Mouse (Mus musculus) kidney, adult 2 months (tissue): ENCODE measurements around the gene Foxp3. TPM values are rescaled to one million over a fixed set of nuclear protein-coding genes. Genes with fewer than 3 reads are reported as not detected.
A peak's percentile ranks its signal among the peaks of the same experiment; 100 is the strongest.

Experiments used
- DNase-seq: peaks from one replicate; pipeline ENCODE4 v3.0.0; 2021
- H3K27ac ChIP-seq: fragments of 200-500 bp; 2 replicates; pipeline ENCODE4 v1.5.1; 2012; ENCODE audit warnings: low read depth, low read length, control low read depth, inconsistent platforms; ENCODE audit not compliant: insufficient read depth
- H3K27me3 ChIP-seq: fragments of 200-500 bp; replicated peaks from 2 replicates; pipeline ENCODE4 v1.6.1; 2012; ENCODE audit warnings: mild to moderate bottlenecking, moderate library complexity, low read length, inconsistent platforms; ENCODE audit not compliant: control insufficient read depth, insufficient read depth
- H3K36me3 ChIP-seq: fragments of 200-500 bp; 2 replicates; pipeline ENCODE4 v1.6.1; 2012; ENCODE audit warnings: mild to moderate bottlenecking, moderate library complexity, low read length, inconsistent platforms; ENCODE audit not compliant: control insufficient read depth, insufficient read depth
- H3K4me1 ChIP-seq: fragments of 200-500 bp; 2 replicates; pipeline ENCODE4 v1.6.1; 2011; ENCODE audit warnings: low read length; ENCODE audit not compliant: control insufficient read depth, insufficient read depth
- H3K4me3 ChIP-seq: fragments of 200-500 bp; 2 replicates; pipeline ENCODE4 v1.5.1; 2011; ENCODE audit warnings: mild to moderate bottlenecking, low read depth, low read length, control low read depth; ENCODE audit not compliant: insufficient read depth
- CTCF ChIP-seq: fragments of 200-500 bp; conservative IDR thresholded peaks from 2 replicates; pipeline ENCODE4 v1.5.1; 2011; ENCODE audit warnings: low read depth, mild to moderate bottlenecking, control low read depth, low read length, moderate library complexity, mixed read lengths; ENCODE audit not compliant: insufficient read depth, insufficient read length
- POLR2A ChIP-seq: fragments of 200-500 bp; IDR thresholded peaks from one replicate; pipeline ENCODE4 v1.6.1; 2011; ENCODE audit warnings: low read depth, low read length, control low read depth
- WGBS: fragments of 180-500 bp; shearing (Covaris S2); methylation state at CpG from one replicate; pipeline ENCODE4 v1.1.7; 2018; 5-methylcytosine and 5-hydroxymethylcytosine counted together
- polyA plus RNA-seq: library from polyadenylated mRNA; depleted of rRNA; stranded (reverse); fragments of >200 nt; gene quantifications from 2 replicates; pipeline ENCODE4 v1.2.3, GENCODE M21; 2012; rRNA removed

Foxp3 gene
- 0.08 and 0.92 TPM in 2 replicates for polyA plus RNA-seq

DNA sequence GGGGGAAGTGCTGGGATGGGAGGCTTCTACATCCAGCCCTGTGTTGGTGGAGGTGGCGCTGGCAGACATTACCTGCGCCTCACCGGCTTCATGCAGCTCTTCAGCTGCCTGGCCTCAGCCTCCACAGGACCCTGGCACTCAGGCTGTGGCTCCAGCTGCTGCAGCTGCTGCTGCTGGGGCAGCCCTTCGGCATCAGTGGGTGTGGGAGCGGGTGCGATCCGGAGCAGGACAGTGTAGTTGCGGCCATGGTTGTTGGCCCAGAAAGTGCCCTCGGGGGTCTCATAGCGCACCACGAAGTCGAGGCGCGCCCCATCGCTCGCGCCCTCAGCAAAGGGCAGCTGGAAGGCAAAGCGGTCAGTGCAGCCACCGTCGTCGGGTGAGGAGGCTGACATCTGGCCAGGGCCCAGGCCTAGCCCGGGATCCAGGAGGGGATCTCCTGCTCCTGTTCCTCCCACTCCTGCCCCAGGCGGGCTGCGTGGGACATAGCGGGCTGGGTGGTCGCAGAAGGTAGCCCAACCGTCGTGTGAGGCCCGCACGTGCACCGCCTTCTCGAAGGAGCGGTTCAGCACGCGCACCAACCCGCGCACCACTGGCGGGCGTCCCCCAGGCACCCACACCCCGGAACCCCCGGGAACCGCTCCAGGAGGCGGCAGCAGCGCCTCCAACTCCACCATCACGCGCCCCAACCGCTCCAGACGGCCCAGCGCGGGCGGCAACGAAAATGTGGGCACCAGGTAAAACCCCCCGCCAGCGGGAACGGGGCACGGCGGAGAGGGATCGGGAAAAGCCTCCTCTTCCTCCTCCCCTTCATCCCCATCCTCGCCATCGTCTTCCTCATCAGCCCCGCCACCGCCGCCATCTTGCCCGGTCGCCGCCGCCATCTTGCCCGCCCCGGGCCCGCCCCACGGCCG is at the start of gene Foxp3:
TSS of gene Foxp3 (plus strand) at position 469 of the 911 bp plus-strand sequence.
- TF ChIP-seq POLR2A (no peak), CTCF (no peak)
- H3K36me3 ChIP-seq = no peaks in the 10 kb centered on the region
- peak; percentile 10 for DNase-seq
- WGBS = 17% methylated on average over 46 of the region's 72 CpGs
- peak within 1 kb of the TSS; percentile 53 for H3K27ac ChIP-seq
- H3K4me1 ChIP-seq = no peaks in the 10 kb centered on the region
- peak within 1 kb of the TSS; percentile 70 for H3K4me3 ChIP-seq
- no peaks in the 10 kb centered on the region for H3K27me3 ChIP-seq

GRCm38 (mm10) chrX:7524961-7525360 is 48.5 kb upstream of the Foxp3 start:
- H3K36me3 ChIP-seq = no peaks in the 10 kb centered on the region
- DNase-seq = no peak
- H3K4me1 ChIP-seq = no peaks in the 10 kb centered on the region
- H3K27ac ChIP-seq = no peak overlapping the region
- WGBS = 57% methylated on average over 3 of the region's 3 CpGs
- H3K27me3 ChIP-seq = no peaks in the 10 kb centered on the region
- no peak overlapping the region for H3K4me3 ChIP-seq
- TF ChIP-seq POLR2A (no peak), CTCF (no peak)

DNA sequence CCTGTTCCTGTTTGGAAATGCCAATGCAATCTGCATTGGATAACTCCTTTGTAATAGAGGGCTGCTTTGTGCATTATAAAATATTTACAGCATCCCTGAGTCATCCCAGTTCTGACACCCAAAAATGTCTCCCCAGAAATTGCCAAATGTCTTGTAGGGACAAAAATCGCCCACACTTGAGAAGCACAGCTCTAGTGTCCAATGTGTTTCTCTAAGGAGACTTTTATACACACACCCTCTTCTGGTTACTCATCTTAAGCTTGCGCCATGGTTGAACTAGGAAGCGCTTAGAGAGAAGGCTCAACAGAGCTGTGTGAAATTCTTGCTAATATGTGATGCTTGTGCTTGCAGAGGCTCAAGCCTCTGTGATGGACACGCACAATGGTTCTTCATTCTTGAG is 20.0 kb upstream of the Foxp3 start:
- no peaks in the 10 kb centered on the region for H3K36me3 ChIP-seq
- no peaks in the 10 kb centered on the region for H3K27me3 ChIP-seq
- no peaks in the 10 kb centered on the region for H3K4me1 ChIP-seq
- WGBS = 92% methylated on average over 4 of the region's 4 CpGs
- DNase-seq = no peak
- TF ChIP-seq POLR2A (no peak), CTCF (no peak)
- no peak overlapping the region for H3K4me3 ChIP-seq
- no peak overlapping the region for H3K27ac ChIP-seq

GRCm38 (mm10) chrX:7563076-7563475 is 10.4 kb upstream of the Foxp3 start:
- no peaks in the 10 kb centered on the region for H3K4me1 ChIP-seq
- TF ChIP-seq POLR2A = no peak
- no peak for TF ChIP-seq CTCF
- no peak overlapping the region for H3K27ac ChIP-seq
- 31% methylated on average over 2 of the region's 2 CpGs for WGBS
- DNase-seq = no peak
- no peaks in the 10 kb centered on the region for H3K27me3 ChIP-seq
- H3K4me3 ChIP-seq = no peak overlapping the region
- H3K36me3 ChIP-seq = no peaks in the 10 kb centered on the region

DNA sequence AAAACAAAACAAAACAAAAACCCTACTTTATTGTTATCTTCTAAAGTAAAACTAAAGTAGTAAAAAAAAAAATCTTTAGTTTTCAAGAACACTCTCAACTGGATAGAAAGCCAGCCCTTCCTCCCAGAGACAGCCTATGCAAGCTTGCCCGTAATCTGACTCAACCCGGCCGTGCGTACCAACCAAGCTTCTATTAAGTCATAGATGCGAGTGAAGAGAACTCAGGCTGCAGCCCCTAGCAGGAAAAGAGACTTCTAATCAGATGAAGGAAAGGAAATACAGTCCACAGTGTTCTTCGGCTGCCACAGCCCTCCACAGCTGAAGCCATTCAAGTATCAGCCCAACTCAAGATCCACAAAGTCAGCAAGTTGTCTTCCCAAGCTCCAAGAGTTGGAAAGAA is 7.1 kb upstream of the Foxp3 start:
- H3K4me3 ChIP-seq = no peak overlapping the region
- 72% methylated on average over 6 of the region's 6 CpGs for WGBS
- no peaks in the 10 kb centered on the region for H3K36me3 ChIP-seq
- TF ChIP-seq CTCF = no peak
- TF ChIP-seq POLR2A = no peak
- H3K27me3 ChIP-seq = no peaks in the 10 kb centered on the region
- no peak overlapping the region for H3K27ac ChIP-seq
- no peaks in the 10 kb centered on the region for H3K4me1 ChIP-seq
- DNase-seq = no peak

- TF ChIP-seq POLR2A (no peak), CTCF (no peak)
- Histone ChIP-seq H3K36me3 (no peaks in the 10 kb centered on the region), H3K4me3 (no peak overlapping the region), H3K27ac (no peak overlapping the region), H3K27me3 (no peaks in the 10 kb centered on the region), H3K4me1 (no peaks in the 10 kb centered on the region)
- no peak for DNase-seq
- WGBS = 72% methylated on average over 8 of the region's 9 CpGs
Measured at GRCm38 (mm10) chrX:7567491-7567890, 6.0 kb upstream of the Foxp3 start.

- Histone ChIP-seq H3K4me3 (no peak overlapping the region), H3K4me1 (no peaks in the 10 kb centered on the region), H3K27me3 (no peaks in the 10 kb centered on the region), H3K27ac (no peak overlapping the region), H3K36me3 (no peaks in the 10 kb centered on the region)
- DNase-seq = no peak
- TF ChIP-seq CTCF = no peak
- TF ChIP-seq POLR2A = no peak
- 52% methylated on average over 7 of the region's 7 CpGs for WGBS
Measured at GRCm38 (mm10) chrX:7570481-7571175, 2.8 kb upstream of the Foxp3 start.
